Mouse (Mus musculus) left cerebral cortex, adult 11 months (tissue): Measurements from ENCODE around the gene Trpc7.

Experiments used
- DNase-seq: peaks from one replicate; pipeline ENCODE4 v3.0.0; 2022; ENCODE audit warnings: low spot score

Gene Trpc7

GRCm38 (mm10) chr13:56746739-56747532, 148.9 kb downstream of the Trpc7 start:
- no peak for DNase-seq

DNA sequence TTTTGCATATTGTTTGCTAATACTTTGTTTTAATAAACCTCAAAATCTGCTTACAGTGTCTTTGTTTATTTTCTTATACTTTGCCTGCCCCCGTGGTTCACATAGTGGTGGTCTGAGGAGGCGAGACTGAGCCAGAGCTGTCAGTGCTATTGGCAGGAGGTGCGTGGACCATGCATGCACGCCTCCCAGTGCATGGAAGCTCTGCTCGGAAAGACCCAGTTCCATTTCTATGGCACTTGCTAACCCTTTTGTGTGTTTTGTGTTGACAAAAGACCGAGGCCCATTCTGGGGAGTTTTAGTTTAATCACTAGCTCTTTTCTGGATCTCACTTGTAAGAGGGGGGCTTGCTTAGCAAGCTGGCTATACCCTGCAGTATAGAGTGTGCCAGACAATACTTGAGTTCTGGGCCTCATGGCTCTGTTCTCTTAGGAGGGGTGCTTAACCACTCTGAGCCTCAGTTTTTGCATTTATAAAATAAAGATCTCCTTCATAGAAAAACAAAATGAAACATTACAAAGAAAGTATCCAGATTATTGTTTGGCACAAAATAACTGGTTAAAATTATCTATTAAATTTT, 153.4 kb downstream of the Trpc7 start:
- no peak for DNase-seq

GRCm38 (mm10) chr13:56741691-56742090, 154.1 kb downstream of the Trpc7 start:
- no peak for DNase-seq

- DNase-seq = no peak
Measured at GRCm38 (mm10) chr13:56740496-56740895, 155.3 kb downstream of the Trpc7 start.

GRCm38 (mm10) chr13:56739556-56739955, 156.2 kb downstream of the Trpc7 start:
- no peak for DNase-seq

DNA sequence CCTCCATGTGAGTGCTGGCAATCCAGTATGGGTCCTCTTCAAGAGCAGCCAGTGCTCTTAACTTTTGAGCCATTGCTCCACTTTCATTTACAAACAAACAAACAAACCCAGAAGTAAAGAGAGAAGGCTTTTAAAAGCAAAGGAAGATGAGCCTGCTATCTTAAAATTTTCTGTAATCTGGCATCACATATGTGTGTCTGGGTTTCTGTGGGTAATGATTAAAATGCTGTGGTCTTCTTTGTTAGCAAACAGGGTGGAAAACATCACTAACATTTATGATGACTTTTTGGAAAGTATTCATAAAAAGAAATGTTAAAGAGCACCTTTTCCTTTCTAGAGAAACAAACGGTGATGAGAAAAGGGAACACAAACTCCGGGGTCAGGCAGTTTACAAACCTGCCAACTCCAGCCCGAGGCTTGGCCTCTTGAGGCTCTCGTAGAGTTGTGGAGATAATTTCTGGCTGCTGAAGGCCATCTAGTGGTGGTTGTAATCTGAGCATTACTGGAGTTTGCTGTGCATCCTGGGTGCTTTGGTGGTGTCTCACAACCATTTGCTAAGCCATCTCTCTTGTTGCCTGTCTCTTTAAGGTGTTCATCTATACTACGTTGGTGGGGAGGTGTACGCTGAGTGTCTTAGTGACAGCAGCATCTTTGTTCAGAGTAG, 160.4 kb downstream of the Trpc7 start:
- DNase-seq = no peak

DNA sequence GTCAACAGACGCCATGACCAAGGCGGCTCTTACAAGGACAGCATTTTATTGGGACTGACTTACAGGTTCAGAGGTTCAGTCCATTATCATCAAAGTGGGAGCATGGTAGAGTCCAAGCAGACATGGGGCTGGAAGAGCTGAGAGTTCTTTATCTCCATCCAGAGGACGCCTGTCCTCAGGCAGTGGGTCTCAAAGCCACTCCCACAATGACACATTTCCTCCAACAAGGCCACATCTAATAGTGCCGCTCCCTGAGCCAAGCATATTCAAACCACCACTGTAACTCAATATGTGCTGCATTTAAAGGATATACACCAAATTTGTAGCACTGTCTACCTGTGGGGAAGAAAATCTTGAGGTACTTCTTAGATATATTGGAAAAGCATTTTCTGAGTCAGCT, 161.2 kb downstream of the Trpc7 start:
- no peak for DNase-seq

- DNase-seq = no peak
Measured at GRCm38 (mm10) chr13:56729046-56729445, 166.7 kb downstream of the Trpc7 start.

- no peak for DNase-seq
Measured at GRCm38 (mm10) chr13:56726551-56726950, 169.2 kb downstream of the Trpc7 start.
